Mouse (Mus musculus): Measurements from ENCODE around the gene Hus1b. TPM values are rescaled to one million over a fixed set of nuclear protein-coding genes. Genes with fewer than 3 reads are reported as not detected.

Gene Hus1b
- total and polyA plus RNA-seq, 3 experiments = 7.3 to 17.8 (median 9.0) TPM

DNA sequence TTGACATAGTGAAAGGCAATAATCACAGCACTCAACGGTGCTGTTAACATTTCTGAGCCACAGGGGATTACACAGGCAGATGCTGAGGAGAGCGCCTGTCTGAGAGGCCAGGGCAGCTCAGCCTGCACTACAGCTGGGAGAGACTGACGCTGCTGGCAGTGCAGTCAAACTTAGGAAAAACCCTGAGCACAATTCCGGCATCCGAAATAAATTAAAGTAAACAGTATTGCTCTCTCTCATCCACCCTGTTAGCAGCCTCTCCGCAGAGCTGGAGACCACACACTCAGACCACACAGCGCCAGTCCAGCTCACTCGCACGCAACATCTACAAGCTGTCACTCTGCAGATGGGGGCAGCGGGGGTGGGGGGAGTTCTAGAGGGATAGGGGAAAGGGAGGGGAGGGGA is 18.9 kb upstream of the Hus1b start:
- no peak for DNase-seq (ENCODE audit: extremely low read depth)
- H3K9me3 ChIP-seq (replicated peaks; ENCODE audit: low read length) = no peaks in the 10 kb centered on the region
- no peak for TF ChIP-seq POLR2A (IDR thresholded peaks at IDR 0.05; ENCODE audit: low read depth, low read length)
- TF ChIP-seq JUND (conservative IDR thresholded peaks at IDR 0.05; ENCODE audit: low read depth, low read length) = no peak
- no peak for TF ChIP-seq CHD2 (IDR thresholded peaks at IDR 0.05; ENCODE audit: low read length)
- TF ChIP-seq BHLHE40 (IDR thresholded peaks at IDR 0.05; ENCODE audit: low read depth, low read length) = no peak
- no peak overlapping the region for H3K4me3 ChIP-seq (replicated peaks in 1 of 3; ENCODE audit: low read depth in 2 of 3, low read length in 2 of 3, poor library complexity in 1 of 3)
- peaks cover 50% of the 10 kb centered on the region for H3K79me2 ChIP-seq (replicated peaks; ENCODE audit: control insufficient read depth, extremely low read depth, insufficient read depth, poor library complexity, severe bottlenecking)
- H3K4me2 ChIP-seq (ENCODE audit: insufficient read depth, low read depth, poor library complexity, severe bottlenecking) = no peak overlapping the region
- peaks cover 19 to 53% of the 10 kb centered on the region in 2 experiments for H3K4me1 ChIP-seq (ENCODE audit: control insufficient read depth in 1 of 2, insufficient read depth in 2 of 2)
- in situ Hi-C loops (cut with MboI; ENCODE audit: low pct_ligation_motif_present, low pct_unique_long_range_greater_than_20kb, low sequenced_read_pairs) = loop anchor here (10.0 kb wide), 1 partner anchor 412 kb away; no protein-coding TSS in a partner anchor
- peaks cover 0 to 29% of the 10 kb centered on the region in 2 experiments for H3K36me3 ChIP-seq (replicated peaks in 1 of 2; ENCODE audit: control insufficient read depth in 1 of 2, insufficient read depth in 1 of 2, low read length in 1 of 2)
- H3K9ac ChIP-seq (ENCODE audit: insufficient read depth, low read depth) = no peak overlapping the region
- no peak overlapping the region for H3K27ac ChIP-seq (ENCODE audit: insufficient read depth, low read depth)
- dilution Hi-C loops (cut with MboI; ENCODE audit: extremely low pct_ligation_motif_present, extremely low pct_unique_long_range_greater_than_20kb, low sequenced_read_pairs) = no loop called here
- no peaks in the 10 kb centered on the region for H3K27me3 ChIP-seq (replicated peaks)

DNA sequence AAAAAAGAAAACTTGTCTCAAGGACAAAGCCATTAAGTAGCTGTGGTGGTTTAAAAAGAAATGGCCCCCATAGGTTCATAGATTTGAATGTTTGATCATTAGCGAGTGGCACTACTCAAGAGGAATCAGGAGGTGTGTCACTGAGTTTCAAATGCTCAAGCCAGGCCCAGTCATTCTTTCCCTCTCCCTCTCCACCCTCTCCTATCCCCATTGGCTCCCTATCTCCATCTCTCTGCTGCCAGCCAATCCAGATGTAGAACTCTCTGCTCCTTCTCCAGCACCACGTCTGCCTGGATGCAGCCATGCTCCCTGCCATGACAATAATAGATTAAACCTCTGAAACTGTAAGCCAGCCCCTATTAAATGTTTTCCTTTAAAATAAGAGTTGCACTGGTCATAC is 14.4 kb upstream of the Hus1b start:
- peaks cover 31% of the 10 kb centered on the region for H3K79me2 ChIP-seq (replicated peaks; ENCODE audit: control insufficient read depth, extremely low read depth, insufficient read depth, poor library complexity, severe bottlenecking)
- H3K36me3 ChIP-seq (replicated peaks in 1 of 2; ENCODE audit: control insufficient read depth in 1 of 2, insufficient read depth in 1 of 2, low read length in 1 of 2) = peaks cover 3 to 51% of the 10 kb centered on the region in 2 experiments
- H3K4me3 ChIP-seq (replicated peaks in 1 of 3; ENCODE audit: low read depth in 2 of 3, low read length in 2 of 3, poor library complexity in 1 of 3) = no peak overlapping the region
- in situ Hi-C loops (cut with MboI; ENCODE audit: low pct_ligation_motif_present, low pct_unique_long_range_greater_than_20kb, low sequenced_read_pairs) = loop anchor here (10.0 kb wide), 1 partner anchor 407 kb away; no protein-coding TSS in a partner anchor
- H3K27ac ChIP-seq (ENCODE audit: insufficient read depth, low read depth) = no peak overlapping the region
- H3K9ac ChIP-seq (ENCODE audit: insufficient read depth, low read depth) = no peak overlapping the region
- H3K9me3 ChIP-seq (replicated peaks; ENCODE audit: low read length) = no peaks in the 10 kb centered on the region
- H3K27me3 ChIP-seq (replicated peaks) = no peaks in the 10 kb centered on the region
- no peak for DNase-seq (ENCODE audit: extremely low read depth)
- peaks cover 11 to 29% of the 10 kb centered on the region in 2 experiments for H3K4me1 ChIP-seq (ENCODE audit: control insufficient read depth in 1 of 2, insufficient read depth in 2 of 2)
- H3K4me2 ChIP-seq (ENCODE audit: insufficient read depth, low read depth, poor library complexity, severe bottlenecking) = no peak overlapping the region
- TF ChIP-seq ZMIZ1 (IDR thresholded peaks at IDR 0.05; ENCODE audit: low read depth, low read length) (no peak), BHLHE40 (IDR thresholded peaks at IDR 0.05; ENCODE audit: low read depth, low read length) (no peak), NRF1 (IDR thresholded peaks at IDR 0.05; ENCODE audit: low read depth, low read length) (no peak), KAT2A (IDR thresholded peaks at IDR 0.05; ENCODE audit: insufficient replicate concordance, low read length) (no peak), USF1 (IDR thresholded peaks at IDR 0.05; ENCODE audit: low read depth, low read length) (no peak), ZKSCAN1 (IDR thresholded peaks at IDR 0.05; ENCODE audit: borderline replicate concordance, low read depth, low read length) (no peak), POLR2A (IDR thresholded peaks at IDR 0.05; ENCODE audit: low read depth, low read length) (no peak), ETS1 (conservative IDR thresholded peaks at IDR 0.05; ENCODE audit: low read depth, low read length) (no peak), NELFE (IDR thresholded peaks at IDR 0.05; ENCODE audit: low read depth, low read length) (no peak), MAZ (IDR thresholded peaks at IDR 0.05; ENCODE audit: low read depth, low read length) (no peak), POLR2AphosphoS2 (IDR thresholded peaks at IDR 0.05; ENCODE audit: low read depth, low read length) (no peak), HCFC1 (IDR thresholded peaks at IDR 0.05; ENCODE audit: low read depth, low read length) (no peak), MYC (IDR thresholded peaks at IDR 0.05; ENCODE audit: low read depth, low read length) (no peak), CHD2 (IDR thresholded peaks at IDR 0.05; ENCODE audit: low read length) (no peak), JUND (conservative IDR thresholded peaks at IDR 0.05; ENCODE audit: low read depth, low read length) (no peak), ZNF384 (IDR thresholded peaks at IDR 0.05; ENCODE audit: low read depth, low read length) (no peak), CHD1 (IDR thresholded peaks at IDR 0.05; ENCODE audit: low read depth, low read length) (no peak), MAFK (IDR thresholded peaks at IDR 0.05; ENCODE audit: insufficient replicate concordance, low read length) (no peak), SIN3A (IDR thresholded peaks at IDR 0.05; ENCODE audit: low read length) (no peak), UBTF (IDR thresholded peaks at IDR 0.05; ENCODE audit: low read depth, low read length) (no peak)
- dilution Hi-C loops (cut with MboI; ENCODE audit: extremely low pct_ligation_motif_present, extremely low pct_unique_long_range_greater_than_20kb, low sequenced_read_pairs) = no loop called here
